Mouse (Mus musculus) splenic B cell, adult 2 months (primary cell): ENCODE results near the gene Lrsam1.
"Not testable (repeated sequence)": the region's sequence is repeated elsewhere in the genome, so short reads cannot be mapped to it uniquely, and the experiment has no call there.

Source experiments
- DNase-seq: peaks from one replicate; pipeline ENCODE4 v3.0.0-alpha.2; 2011; ENCODE audit warnings: low read depth, low spot score
- H3K27me3 ChIP-seq: 2 replicates; pipeline ENCODE4 v1.6.1; 2012; ENCODE audit warnings: mild to moderate bottlenecking, low read length, moderate library complexity, mixed read lengths; ENCODE audit not compliant: control insufficient read depth, poor library complexity, insufficient read depth, severe bottlenecking
- H3K36me3 ChIP-seq: 2 replicates; pipeline ENCODE4 v1.6.1; 2012; ENCODE audit warnings: mild to moderate bottlenecking, low read length, moderate library complexity, mixed read lengths; ENCODE audit not compliant: control insufficient read depth, poor library complexity, insufficient read depth, severe bottlenecking

The Lrsam1 gene

GRCm38 (mm10) chr2:32961192-32961995 is at the start of gene Lrsam1, which contains the start of gene Rpl12:
Gene Lrsam1, minus strand, starts transcription at chr2:32961614.
Gene Rpl12, plus strand, starts transcription at chr2:32961559.
- H3K27me3 ChIP-seq, result no peaks in the 10 kb centered on the region
- peaks cover 12% of the 10 kb centered on the region for H3K36me3 ChIP-seq
- DNase-seq, result peak; percentile 96

GRCm38 (mm10) chr2:33009055-33009454 is 47.6 kb upstream of the Lrsam1 start:
- DNase-seq, result peak; percentile 26
- not testable (repeated sequence) for H3K36me3 ChIP-seq, H3K27me3 ChIP-seq

- H3K27me3 ChIP-seq, result no peaks in the 10 kb centered on the region
- no peaks in the 10 kb centered on the region for H3K36me3 ChIP-seq
- no peak for DNase-seq
Measured at GRCm38 (mm10) chr2:33005041-33005440, 43.6 kb upstream of the Lrsam1 start.

- Histone ChIP-seq H3K27me3 (no peaks in the 10 kb centered on the region), H3K36me3 (no peaks in the 10 kb centered on the region)
- DNase-seq, result no peak
Measured at GRCm38 (mm10) chr2:33002144-33002543, 40.7 kb upstream of the Lrsam1 start.

- DNase-seq, result no peak
- Histone ChIP-seq H3K36me3 (no peaks in the 10 kb centered on the region), H3K27me3 (no peaks in the 10 kb centered on the region)
Measured at GRCm38 (mm10) chr2:32999752-33000151, 38.3 kb upstream of the Lrsam1 start.

- Histone ChIP-seq H3K27me3 (no peaks in the 10 kb centered on the region), H3K36me3 (no peaks in the 10 kb centered on the region)
- no peak for DNase-seq
Measured at GRCm38 (mm10) chr2:32997792-32998191, 36.4 kb upstream of the Lrsam1 start.

- DNase-seq, result no peak
- H3K36me3 ChIP-seq, result no peaks in the 10 kb centered on the region
- no peaks in the 10 kb centered on the region for H3K27me3 ChIP-seq
Measured at GRCm38 (mm10) chr2:32997081-32997480, 35.7 kb upstream of the Lrsam1 start.

GRCm38 (mm10) chr2:32992130-32992529 is 30.7 kb upstream of the Lrsam1 start:
- no peaks in the 10 kb centered on the region for H3K27me3 ChIP-seq
- no peak for DNase-seq
- no peaks in the 10 kb centered on the region for H3K36me3 ChIP-seq

GRCm38 (mm10) chr2:32990167-32990832 is 28.9 kb upstream of the Lrsam1 start:
- Histone ChIP-seq H3K36me3 (no peaks in the 10 kb centered on the region), H3K27me3 (no peaks in the 10 kb centered on the region)
- peak; percentile 66 for DNase-seq

- DNase-seq, result no peak
- H3K36me3 ChIP-seq, result no peaks in the 10 kb centered on the region
- H3K27me3 ChIP-seq, result no peaks in the 10 kb centered on the region
Measured at GRCm38 (mm10) chr2:32989376-32989775, 28.0 kb upstream of the Lrsam1 start.

- no peaks in the 10 kb centered on the region for H3K27me3 ChIP-seq
- no peak for DNase-seq
- H3K36me3 ChIP-seq, result no peaks in the 10 kb centered on the region
Measured at GRCm38 (mm10) chr2:32985844-32986243, 24.4 kb upstream of the Lrsam1 start.

- H3K27me3 ChIP-seq, result no peaks in the 10 kb centered on the region
- H3K36me3 ChIP-seq, result no peaks in the 10 kb centered on the region
- DNase-seq, result no peak
Measured at GRCm38 (mm10) chr2:32983617-32984016, 22.2 kb upstream of the Lrsam1 start.

- Histone ChIP-seq H3K36me3 (no peaks in the 10 kb centered on the region), H3K27me3 (no peaks in the 10 kb centered on the region)
- no peak for DNase-seq
Measured at GRCm38 (mm10) chr2:32982700-32983099, 21.3 kb upstream of the Lrsam1 start.

GRCm38 (mm10) chr2:32981725-32982271 is 20.4 kb upstream of the Lrsam1 start, which contains the start of gene Slc2a8:
Gene Slc2a8, minus strand, starts transcription at chr2:32982083.
- Histone ChIP-seq H3K27me3 (no peaks in the 10 kb centered on the region), H3K36me3 (no peaks in the 10 kb centered on the region)
- peak; percentile 88 for DNase-seq

- Histone ChIP-seq H3K27me3 (no peaks in the 10 kb centered on the region), H3K36me3 (no peaks in the 10 kb centered on the region)
- peak; percentile 18 for DNase-seq
Measured at GRCm38 (mm10) chr2:32981281-32981680, 19.9 kb upstream of the Lrsam1 start.
